31 mouse cellular contexts compared by ENCODE assay signal in genomic region chr6:135102736-135103303, GRCm38 (mm10). TPM values are rescaled to one million over a fixed set of nuclear protein-coding genes. Genes with fewer than 3 reads are reported as not detected.
DNase-seq lines count a peak whose midpoint lies in the region; ATAC-seq and TF ChIP-seq lines count a peak whose summit lies in the region.
"Had no signal": no experiment of that assay in that cellular context is flagged by ENCODE, and none has a peak within 500 bp of the region (broad histone marks: within the 10 kb centered on the region; RNA-seq: fewer than 3 reads in every experiment).

No protein-coding gene starts in this region.

- H3K9ac ChIP-seq in kidney, embryonic 14.5 days (ENCODE audit: low read depth, low read length): no peak overlapping the region
- H3K9ac ChIP-seq: midbrain, embryonic 13.5 days had no signal

- no peaks in the 10 kb centered on the region for H3K36me3 ChIP-seq in kidney, embryonic 14.5 days (ENCODE audit: control insufficient read depth, insufficient read depth, low read length)
- H3K36me3 ChIP-seq in myocyte (ENCODE audit: control insufficient read depth, insufficient read depth): no peaks in the 10 kb centered on the region
- H3K36me3 ChIP-seq: G1E; limb, embryonic 10.5 days; midbrain, embryonic 13.5 days had no signal

- WGBS in kidney, embryonic 14.5 days: 51% methylated on average over 5 of the region's 5 CpGs

- no peaks in the 10 kb centered on the region for H3K4me1 ChIP-seq in kidney, embryonic 14.5 days (ENCODE audit: control insufficient read depth, insufficient read depth, low read length)
- H3K4me1 ChIP-seq: limb, embryonic 10.5 days; megakaryocyte, embryonic 14.5 days; midbrain, embryonic 13.5 days had no signal

- intact Hi-C loops in gastrocnemius, postnatal 14 days (cut with DNase I; ENCODE audit: low total_unique reads): no loop called here

- no peak overlapping the region for H3K4me3 ChIP-seq in kidney, embryonic 14.5 days (ENCODE audit: low read length)
- peak overlapping the region; percentile 7 for H3K4me3 ChIP-seq in myocyte
- H3K4me3 ChIP-seq: limb, embryonic 10.5 days; megakaryocyte, embryonic 14.5 days; midbrain, embryonic 13.5 days had no signal

- TF ChIP-seq POLR2A in myocyte (IDR thresholded peaks at IDR 0.05; ENCODE audit: insufficient read length, low read depth): no peak

- no peaks in the 10 kb centered on the region for H3K9me3 ChIP-seq in kidney, embryonic 14.5 days (ENCODE audit: control insufficient read depth, low read length)
- H3K9me3 ChIP-seq: limb, embryonic 10.5 days; midbrain, embryonic 13.5 days had no signal

- no peaks in the 10 kb centered on the region for H3K27me3 ChIP-seq in kidney, embryonic 14.5 days (ENCODE audit: control insufficient read depth, insufficient read depth, low read length)
- H3K27me3 ChIP-seq in myocyte (ENCODE audit: control insufficient read depth, insufficient read depth, insufficient read length): no peaks in the 10 kb centered on the region
- H3K27me3 ChIP-seq: CH12.LX, Patski had no signal

- no peak overlapping the region for H3K4me2 ChIP-seq in kidney, embryonic 14.5 days (replicated peaks; ENCODE audit: low read depth, low read length)
- peak overlapping the region; percentile 65 for H3K4me2 ChIP-seq in myocyte (ENCODE audit: low read depth)
- H3K4me2 ChIP-seq: midbrain, embryonic 13.5 days had no signal

- ATAC-seq in kidney, embryonic 14.5 days (ENCODE audit: low FRiP score, low TSS enrichment): no peak
- ATAC-seq: forebrain, embryonic 14.5 days; hindbrain, postnatal 0 days; intestine, embryonic 16.5 days; midbrain, embryonic 13.5 days; Patski had no signal

- H3K27ac ChIP-seq in kidney, embryonic 14.5 days (ENCODE audit: low read depth, low read length): no peak overlapping the region
- H3K27ac ChIP-seq: hindbrain, postnatal 0 days; kidney, postnatal 0 days; limb, embryonic 10.5 days; midbrain, embryonic 13.5 days had no signal

- no peaks in the 10 kb centered on the region for H3K79me2 ChIP-seq in myocyte (ENCODE audit: control insufficient read depth, insufficient read depth)

- no peak overlapping the region for H3ac ChIP-seq in myocyte (ENCODE audit: control insufficient read depth, insufficient read length)

- peak; percentile 3 for DNase-seq in gastrocnemius, adult 18-20 months (ENCODE audit: low spot score)
- no peak for DNase-seq in gastrocnemius, postnatal 14 days
- peak; percentile 23 for DNase-seq in kidney, postnatal 10 days
- peak; percentile 21 for DNase-seq in lung, postnatal 10 days
- no peak for DNase-seq in lung, adult 18-20 months
- no peak for DNase-seq in cerebellum, postnatal 36 days
- DNase-seq: B cell, adult 2 months; cerebellum, adult 2 months; gastrocnemius, postnatal 10 days; heart, adult 11 months; liver; thymus, adult 2 months; thymus, postnatal 4 days had no signal

TF ChIP-seq in myocyte, 11 proteins besides CTCF, POLR2A, EP300 and RAD21:
- TF ChIP-seq TCF12 (IDR thresholded peaks at IDR 0.05; ENCODE audit: insufficient read depth, poor library complexity, severe bottlenecking) (peak; percentile 43), MYOG (IDR thresholded peaks at IDR 0.05; ENCODE audit: control insufficient read depth in 1 of 3, insufficient read depth in 1 of 3, insufficient read length in 2 of 3, low read depth in 2 of 3) (peak in 2 of 3 experiments; percentile 85 to 88), MYOD1 (IDR thresholded peaks at IDR 0.05; ENCODE audit: control insufficient read depth in 1 of 3, insufficient read length in 2 of 3, low read depth in 2 of 3) (peak; percentile 10 to 83 (median 36)), TCF3 (IDR thresholded peaks at IDR 0.05; ENCODE audit: insufficient read length, low read depth) (no peak)

RNA-seq across cellular contexts. Expression of gene Gprc5d, which starts 15.3 kb away (rescaled TPM):
- total RNA-seq in gastrocnemius, adult 18-20 months (2021): not detected
- total RNA-seq in gastrocnemius, postnatal 14 days (2021): not detected
- not detected in 2 replicates for polyA plus RNA-seq in kidney, embryonic 14.5 days (2014; fragmentation: Nextera tagmentation; extraction: Ambion mirVana)
- polyA plus RNA-seq in myocyte (2012; fragmentation: generic; extraction: Trizol): 0.89 TPM
- total RNA-seq: CH12.LX; G1E; gastrocnemius, postnatal 10 days; hindbrain, postnatal 0 days; layer of hippocampus, postnatal 25 days; monocyte, adult 5-6 weeks had no signal
- polyA plus RNA-seq: forebrain, embryonic 14.5 days; G1E; heart, postnatal 0 days; hindbrain, embryonic 11.5 days; hindbrain, postnatal 0 days; limb, embryonic 10.5 days; neural tube, embryonic 11.5 days; Patski; small intestine, adult 2 months had no signal

RNA-seq across cellular contexts. Expression of gene Gprc5a, which starts 37.4 kb away (rescaled TPM):
- 1 to 10 TPM in 1 of 2 experiments, under 1 TPM in 1; 0.96 to 1.6 TPM for total RNA-seq in gastrocnemius, adult 18-20 months (2021)
- under 1 TPM; 0.41 to 0.66 TPM for total RNA-seq in gastrocnemius, postnatal 14 days (2021)
- 12.5 and 15.8 TPM in 2 replicates for polyA plus RNA-seq in kidney, embryonic 14.5 days (2014; fragmentation: Nextera tagmentation; extraction: Ambion mirVana)
- 10.8 TPM for polyA plus RNA-seq in myocyte (2012; fragmentation: generic; extraction: Trizol)
- total RNA-seq: G1E; layer of hippocampus, postnatal 25 days had no signal
- polyA plus RNA-seq: G1E had no signal

Comparison
In these comparisons a context has a peak if more than half of its experiments do, and no peak if none do; other contexts are left out.
1. DNase-seq: peak in gastrocnemius, adult 18-20 months (single experiment), kidney, postnatal 10 days (single experiment) and lung, postnatal 10 days (single experiment); none in gastrocnemius, postnatal 14 days (single experiment), lung, adult 18-20 months (0 of 2) and cerebellum, postnatal 36 days (0 of 2).